Mouse (Mus musculus): ENCODE data around the gene Tnk2. TPM values are rescaled to one million over a fixed set of nuclear protein-coding genes. Genes with fewer than 3 reads are reported as not detected.

Gene Tnk2
- polyA plus RNA-seq, 1 experiment: 35.8 TPM

DNA sequence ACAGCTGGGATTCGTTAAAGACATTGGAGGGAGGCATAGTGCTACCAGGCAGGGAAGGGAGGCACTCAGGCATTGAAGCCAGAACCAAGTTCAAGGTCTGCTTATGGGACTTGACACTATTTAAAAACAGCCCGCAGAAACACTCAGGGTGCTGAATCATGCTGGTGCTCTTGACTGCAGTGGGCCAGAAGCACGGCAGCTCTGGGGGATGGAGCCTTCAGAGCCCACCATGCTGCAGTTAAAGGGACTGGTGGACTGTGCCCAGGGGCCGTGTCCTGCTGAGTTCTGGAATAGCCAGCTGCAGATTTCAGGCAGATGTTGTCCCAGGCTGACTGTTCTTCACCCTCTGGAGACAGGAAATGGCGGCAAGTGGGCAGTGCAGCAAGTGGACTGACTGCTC lies 42.3 kb downstream of the Tnk2 start:
- WGBS: 57% methylated on average over 5 of the region's 5 CpGs
- no peak overlapping the region for H3K27ac ChIP-seq (ENCODE audit: insufficient read depth, low read depth, low read length)
- H3K4me3 ChIP-seq (ENCODE audit: insufficient read depth, low read depth, low read length): no peak overlapping the region
- TF ChIP-seq CTCF (conservative IDR thresholded peaks at IDR 0.05; ENCODE audit: insufficient read depth, insufficient read length, low read depth, low read length) (no peak), POLR2A (IDR thresholded peaks at IDR 0.05; ENCODE audit: low read depth, low read length) (no peak)
- no peak for DNase-seq
- no peaks in the 10 kb centered on the region for H3K27me3 ChIP-seq (replicated peaks; ENCODE audit: control insufficient read depth, insufficient read depth, low read length)
- H3K36me3 ChIP-seq (ENCODE audit: control insufficient read depth, insufficient read depth, low read length): no peaks in the 10 kb centered on the region
- H3K4me1 ChIP-seq (ENCODE audit: control insufficient read depth, insufficient read depth, low read length): no peaks in the 10 kb centered on the region

DNA sequence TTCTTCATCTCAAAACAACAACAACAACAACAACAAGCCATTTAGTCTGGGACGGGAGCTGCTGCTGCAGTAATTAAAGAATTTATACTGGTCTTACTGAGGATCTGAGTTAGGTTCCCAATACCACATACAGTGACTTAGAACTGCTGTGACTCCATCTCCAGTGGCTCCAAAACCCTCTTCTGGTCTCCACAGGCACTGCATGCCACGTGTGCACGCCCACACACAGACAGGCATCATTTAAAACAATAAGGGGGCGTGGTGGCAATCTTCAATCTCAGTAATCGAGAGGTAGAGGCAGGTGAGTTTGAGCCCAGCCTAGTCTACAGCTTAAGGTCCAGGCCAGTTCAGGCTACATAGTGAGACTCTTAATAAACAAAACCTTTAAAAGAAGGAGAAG lies 43.5 kb downstream of the Tnk2 start:
- no peak overlapping the region for H3K4me3 ChIP-seq (ENCODE audit: insufficient read depth, low read depth, low read length)
- DNase-seq: no peak
- no peak overlapping the region for H3K27ac ChIP-seq (ENCODE audit: insufficient read depth, low read depth, low read length)
- WGBS: 76% methylated on average over 5 of the region's 5 CpGs
- no peaks in the 10 kb centered on the region for H3K36me3 ChIP-seq (ENCODE audit: control insufficient read depth, insufficient read depth, low read length)
- no peaks in the 10 kb centered on the region for H3K4me1 ChIP-seq (ENCODE audit: control insufficient read depth, insufficient read depth, low read length)
- TF ChIP-seq CTCF (conservative IDR thresholded peaks at IDR 0.05; ENCODE audit: insufficient read depth, insufficient read length, low read depth, low read length): 0 out of 2 replicates have a peak, but pooled peaks have one; percentile 5
- TF ChIP-seq POLR2A (IDR thresholded peaks at IDR 0.05; ENCODE audit: low read depth, low read length): no peak
- H3K27me3 ChIP-seq (replicated peaks; ENCODE audit: control insufficient read depth, insufficient read depth, low read length): no peaks in the 10 kb centered on the region

- WGBS: 65% methylated on average over 4 of the region's 4 CpGs
- no peaks in the 10 kb centered on the region for H3K27me3 ChIP-seq (replicated peaks; ENCODE audit: control insufficient read depth, insufficient read depth, low read length)
- H3K4me3 ChIP-seq (ENCODE audit: insufficient read depth, low read depth, low read length): no peak overlapping the region
- H3K4me1 ChIP-seq (ENCODE audit: control insufficient read depth, insufficient read depth, low read length): no peaks in the 10 kb centered on the region
- no peak overlapping the region for H3K27ac ChIP-seq (ENCODE audit: insufficient read depth, low read depth, low read length)
- TF ChIP-seq CTCF (conservative IDR thresholded peaks at IDR 0.05; ENCODE audit: insufficient read depth, insufficient read length, low read depth, low read length): no peak
- TF ChIP-seq POLR2A (IDR thresholded peaks at IDR 0.05; ENCODE audit: low read depth, low read length): no peak
- no peak for DNase-seq
- H3K36me3 ChIP-seq (ENCODE audit: control insufficient read depth, insufficient read depth, low read length): no peaks in the 10 kb centered on the region
Observed at GRCm38 (mm10) chr16:32688770-32689169, 45.1 kb downstream of the Tnk2 start.

- no peak overlapping the region for H3K4me3 ChIP-seq (ENCODE audit: insufficient read depth, low read depth, low read length)
- no peak overlapping the region for H3K27ac ChIP-seq (ENCODE audit: insufficient read depth, low read depth, low read length)
- H3K27me3 ChIP-seq (replicated peaks; ENCODE audit: control insufficient read depth, insufficient read depth, low read length): no peaks in the 10 kb centered on the region
- WGBS: 6% methylated on average over 9 of the region's 9 CpGs
- TF ChIP-seq POLR2A (IDR thresholded peaks at IDR 0.05; ENCODE audit: low read depth, low read length): no peak
- TF ChIP-seq CTCF (conservative IDR thresholded peaks at IDR 0.05; ENCODE audit: insufficient read depth, insufficient read length, low read depth, low read length): peak; percentile 80
- DNase-seq: peak; percentile 69
- H3K4me1 ChIP-seq (ENCODE audit: control insufficient read depth, insufficient read depth, low read length): no peaks in the 10 kb centered on the region
- H3K36me3 ChIP-seq (ENCODE audit: control insufficient read depth, insufficient read depth, low read length): no peaks in the 10 kb centered on the region
Observed at GRCm38 (mm10) chr16:32689501-32689900, 45.8 kb downstream of the Tnk2 start.

DNA sequence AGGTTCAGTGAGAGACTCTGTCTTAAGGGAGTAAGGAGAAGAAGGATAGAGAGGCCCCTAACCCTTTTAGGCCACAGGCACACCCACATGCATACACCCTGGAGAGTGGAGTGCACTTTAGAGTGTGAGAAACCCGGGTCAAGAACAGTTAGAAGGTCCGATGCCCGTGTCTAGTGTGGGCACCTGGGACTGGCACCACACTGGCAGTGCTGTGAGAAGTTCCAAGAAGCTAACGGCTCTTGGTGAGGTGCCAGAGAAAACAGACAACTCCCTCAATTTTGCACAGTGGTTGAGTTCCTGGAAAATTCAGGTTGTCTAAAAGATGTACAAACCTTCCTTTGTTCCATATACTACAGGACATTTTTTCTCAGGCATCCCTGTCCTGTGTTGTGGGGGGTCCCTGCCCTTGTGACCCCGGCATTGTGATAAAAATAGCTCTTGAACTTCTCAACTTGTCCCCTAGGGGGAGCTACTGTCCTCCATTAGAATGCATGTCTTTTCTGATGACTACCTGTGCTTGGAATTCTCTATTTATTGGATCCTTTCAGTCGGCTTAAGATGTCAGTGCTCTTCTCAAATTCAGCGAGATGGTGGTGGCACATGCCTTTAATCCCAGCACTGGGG lies 53.3 kb downstream of the Tnk2 start:
- Histone ChIP-seq H3K4me3 (ENCODE audit: insufficient read depth, low read depth, low read length) (no peak overlapping the region), H3K36me3 (ENCODE audit: control insufficient read depth, insufficient read depth, low read length) (no peaks in the 10 kb centered on the region), H3K27me3 (replicated peaks; ENCODE audit: control insufficient read depth, insufficient read depth, low read length) (no peaks in the 10 kb centered on the region), H3K4me1 (ENCODE audit: control insufficient read depth, insufficient read depth, low read length) (no peaks in the 10 kb centered on the region), H3K27ac (ENCODE audit: insufficient read depth, low read depth, low read length) (no peak overlapping the region)
- DNase-seq: peak; percentile 57
- WGBS: 17% methylated on average over 7 of the region's 7 CpGs
- TF ChIP-seq CTCF (conservative IDR thresholded peaks at IDR 0.05; ENCODE audit: insufficient read depth, insufficient read length, low read depth, low read length): peak; percentile 50
- TF ChIP-seq POLR2A (IDR thresholded peaks at IDR 0.05; ENCODE audit: low read depth, low read length): no peak

DNA sequence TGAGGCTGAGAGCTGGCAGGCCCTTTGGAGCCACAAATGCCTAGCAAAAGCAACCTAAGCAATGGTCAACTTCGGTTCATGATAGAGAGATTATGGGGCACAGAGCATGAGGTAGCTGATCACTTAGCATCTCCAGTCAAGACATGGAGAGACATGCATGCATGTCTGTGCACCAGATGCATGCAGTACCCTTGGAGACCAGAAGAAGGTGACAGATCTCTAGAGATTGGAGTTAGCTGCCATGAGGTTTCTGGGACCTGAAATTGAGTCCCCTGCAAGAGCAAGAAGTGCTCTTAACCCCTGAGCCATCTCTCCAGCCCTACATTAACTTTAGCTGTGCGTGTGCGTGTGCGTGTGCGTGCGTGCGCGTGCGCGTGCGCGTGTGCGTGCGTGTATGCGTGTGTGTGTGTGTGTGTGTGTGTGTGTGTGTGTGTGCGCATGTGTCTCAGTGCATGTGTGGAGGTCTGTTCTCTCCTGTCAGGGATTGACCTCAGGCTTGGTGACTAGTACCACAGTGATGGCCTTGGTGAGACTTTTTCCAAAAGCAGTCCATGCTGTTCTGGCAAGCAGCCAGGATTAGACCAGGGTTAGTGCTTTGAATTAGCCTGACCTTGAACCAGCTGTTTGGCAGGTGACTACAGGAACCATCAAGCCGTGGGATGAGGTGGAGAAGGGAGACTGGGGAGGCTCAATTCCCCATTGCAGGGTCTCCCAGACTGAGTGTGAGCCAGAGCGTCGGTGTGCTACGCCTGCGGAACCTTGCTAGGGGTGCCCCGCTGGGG lies 54.2 kb downstream of the Tnk2 start:
- H3K27me3 ChIP-seq (replicated peaks; ENCODE audit: control insufficient read depth, insufficient read depth, low read length): no peaks in the 10 kb centered on the region
- H3K4me1 ChIP-seq (ENCODE audit: control insufficient read depth, insufficient read depth, low read length): no peaks in the 10 kb centered on the region
- WGBS: 94% methylated on average over 22 of the region's 22 CpGs
- no peak for TF ChIP-seq POLR2A (IDR thresholded peaks at IDR 0.05; ENCODE audit: low read depth, low read length)
- TF ChIP-seq CTCF (conservative IDR thresholded peaks at IDR 0.05; ENCODE audit: insufficient read depth, insufficient read length, low read depth, low read length): 0 out of 2 replicates have a peak, but pooled peaks have one; percentile 18
- no peaks in the 10 kb centered on the region for H3K36me3 ChIP-seq (ENCODE audit: control insufficient read depth, insufficient read depth, low read length)
- peak; percentile 37 for DNase-seq
- no peak overlapping the region for H3K27ac ChIP-seq (ENCODE audit: insufficient read depth, low read depth, low read length)
- H3K4me3 ChIP-seq (ENCODE audit: insufficient read depth, low read depth, low read length): no peak overlapping the region

DNA sequence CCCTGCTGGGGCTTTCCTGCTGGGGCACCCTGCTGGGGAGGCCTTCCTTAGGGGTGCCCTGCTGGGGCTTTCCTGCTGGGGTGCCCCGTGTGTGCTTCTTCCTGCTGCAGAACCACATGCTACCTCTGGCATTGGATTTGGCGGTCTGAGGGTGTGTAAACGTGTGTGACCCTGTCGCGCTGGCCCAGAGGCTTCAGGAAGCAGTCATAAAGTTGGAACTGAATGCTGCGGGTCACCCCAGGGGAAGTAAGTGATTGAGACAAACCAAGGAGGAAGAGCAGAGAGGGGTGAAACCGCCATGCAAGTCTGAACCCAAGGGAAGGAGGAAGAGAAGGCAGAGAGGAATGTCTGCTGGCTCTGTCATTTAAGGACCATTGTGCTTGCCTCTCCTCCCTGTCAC lies 54.9 kb downstream of the Tnk2 start:
- no peak for DNase-seq
- H3K27ac ChIP-seq (ENCODE audit: insufficient read depth, low read depth, low read length): no peak overlapping the region
- TF ChIP-seq POLR2A (IDR thresholded peaks at IDR 0.05; ENCODE audit: low read depth, low read length): no peak
- no peak for TF ChIP-seq CTCF (conservative IDR thresholded peaks at IDR 0.05; ENCODE audit: insufficient read depth, insufficient read length, low read depth, low read length)
- 0 out of 2 replicates have a peak, but pooled peaks cover 2% of the 10 kb centered on the region for H3K4me1 ChIP-seq (ENCODE audit: control insufficient read depth, insufficient read depth, low read length)
- 56% methylated on average over 7 of the region's 7 CpGs for WGBS
- H3K4me3 ChIP-seq (ENCODE audit: insufficient read depth, low read depth, low read length): no peak overlapping the region
- H3K36me3 ChIP-seq (ENCODE audit: control insufficient read depth, insufficient read depth, low read length): no peaks in the 10 kb centered on the region
- no peaks in the 10 kb centered on the region for H3K27me3 ChIP-seq (replicated peaks; ENCODE audit: control insufficient read depth, insufficient read depth, low read length)
